Mouse (Mus musculus) E14TG2a.4 (cell line): ENCODE measurements around the gene Adap2.

ENCODE experiments used
- CTCF ChIP-seq: conservative IDR thresholded peaks from 2 replicates; pipeline ENCODE4 v1.5.1; 2014; ENCODE audit warnings: low read length
- NANOG ChIP-seq: IDR thresholded peaks from 2 replicates; pipeline ENCODE4 v1.6.1; 2014; ENCODE audit warnings: borderline replicate concordance, low read length, mixed read lengths

- TF ChIP-seq CTCF (no peak), NANOG (no peak)
These were observed 2.4 kb upstream of the Adap2 start for GRCm38 (mm10) chr11:80151541-80151940.
